Mouse (Mus musculus): ENCODE measurements around the gene Col25a1. TPM values are rescaled to one million over a fixed set of nuclear protein-coding genes. Genes with fewer than 3 reads are reported as not detected.

Gene Col25a1
- total RNA-seq, 2 experiments from 2014 or later, result 44.9 to 47.0 TPM

- TF ChIP-seq CTCF (IDR thresholded peaks at IDR 0.05), result no peak
- intact Hi-C loops (cut with DNase I), result no loop called here
- no peak overlapping the region for H3K27ac ChIP-seq
- no peak overlapping the region for H3K4me3 ChIP-seq
- DNase-seq (ENCODE audit: extremely low spot score in 1 of 2, low spot score in 2 of 2), result no peak
These were observed 241.8 kb downstream of the Col25a1 start for GRCm38 (mm10) chr3:130373145-130373544.

GRCm38 (mm10) chr3:130374620-130375341 is 243.5 kb downstream of the Col25a1 start:
- Histone ChIP-seq H3K27ac (no peak overlapping the region), H3K4me3 (no peak overlapping the region)
- intact Hi-C loops (cut with DNase I), result no loop called here
- no peak for DNase-seq (ENCODE audit: extremely low spot score in 1 of 2, low spot score in 2 of 2)
- TF ChIP-seq CTCF (IDR thresholded peaks at IDR 0.05), result no peak

GRCm38 (mm10) chr3:130377786-130378185 is 246.5 kb downstream of the Col25a1 start:
- no peak for DNase-seq (ENCODE audit: extremely low spot score in 1 of 2, low spot score in 2 of 2)
- TF ChIP-seq CTCF (IDR thresholded peaks at IDR 0.05), result no peak
- intact Hi-C loops (cut with DNase I), result no loop called here
- Histone ChIP-seq H3K27ac (no peak overlapping the region), H3K4me3 (no peak overlapping the region)

- no peak overlapping the region for H3K4me3 ChIP-seq
- intact Hi-C loops (cut with DNase I), result no loop called here
- no peak for TF ChIP-seq CTCF (IDR thresholded peaks at IDR 0.05)
- DNase-seq (ENCODE audit: extremely low spot score in 1 of 2, low spot score in 2 of 2), result no peak
- H3K27ac ChIP-seq, result no peak overlapping the region
These were observed 247.3 kb downstream of the Col25a1 start for GRCm38 (mm10) chr3:130378626-130379025.

- intact Hi-C loops (cut with DNase I), result no loop called here
- Histone ChIP-seq H3K4me3 (no peak overlapping the region), H3K27ac (no peak overlapping the region)
- TF ChIP-seq CTCF (IDR thresholded peaks at IDR 0.05), result no peak
- no peak for DNase-seq (ENCODE audit: extremely low spot score in 1 of 2, low spot score in 2 of 2)
These were observed 249.1 kb downstream of the Col25a1 start for GRCm38 (mm10) chr3:130380299-130380845.

- no peak overlapping the region for H3K4me3 ChIP-seq
- DNase-seq (ENCODE audit: extremely low spot score in 1 of 2, low spot score in 2 of 2), result no peak
These were observed 250.4 kb downstream of the Col25a1 start for GRCm38 (mm10) chr3:130381691-130382090.

GRCm38 (mm10) chr3:130385856-130386255 is 254.6 kb downstream of the Col25a1 start:
- no peak overlapping the region for H3K27ac ChIP-seq
- H3K4me3 ChIP-seq, result no peak overlapping the region
- DNase-seq (ENCODE audit: extremely low spot score in 1 of 2, low spot score in 2 of 2), result no peak
- no peak for TF ChIP-seq CTCF (IDR thresholded peaks at IDR 0.05)
- intact Hi-C loops (cut with DNase I), result no loop called here

More at GRCm38 (mm10) chr3:130381691-130382090, 250.4 kb downstream of the Col25a1 start:
- no peak overlapping the region for H3K27ac ChIP-seq
- intact Hi-C loops (cut with DNase I), result no loop called here
- TF ChIP-seq CTCF (IDR thresholded peaks at IDR 0.05), result no peak

GRCm38 (mm10) chr3:130387156-130387555 is 255.9 kb downstream of the Col25a1 start:
- Histone ChIP-seq H3K27ac (no peak overlapping the region), H3K4me3 (no peak overlapping the region)
- intact Hi-C loops (cut with DNase I), result no loop called here
- TF ChIP-seq CTCF (IDR thresholded peaks at IDR 0.05), result no peak
- no peak for DNase-seq (ENCODE audit: extremely low spot score in 1 of 2, low spot score in 2 of 2)

- Histone ChIP-seq H3K4me3 (no peak overlapping the region), H3K27ac (no peak overlapping the region)
- DNase-seq (ENCODE audit: extremely low spot score in 1 of 2, low spot score in 2 of 2), result no peak
- TF ChIP-seq CTCF (IDR thresholded peaks at IDR 0.05), result no peak
- intact Hi-C loops (cut with DNase I), result no loop called here
These were observed 258.1 kb downstream of the Col25a1 start for GRCm38 (mm10) chr3:130389261-130389975.

- DNase-seq (ENCODE audit: extremely low spot score in 1 of 2, low spot score in 2 of 2), result peak in 1 of 2 experiments; percentile 40
- Histone ChIP-seq H3K27ac (no peak overlapping the region), H3K4me3 (no peak overlapping the region)
- intact Hi-C loops (cut with DNase I), result loop anchor here (2.0 kb wide), 1 partner anchor 46 kb away; no protein-coding TSS in a partner anchor
- no peak for TF ChIP-seq CTCF (IDR thresholded peaks at IDR 0.05)
These were observed 265.3 kb downstream of the Col25a1 start for GRCm38 (mm10) chr3:130396636-130397035.

GRCm38 (mm10) chr3:130400716-130401559 is 269.6 kb downstream of the Col25a1 start:
- TF ChIP-seq CTCF (IDR thresholded peaks at IDR 0.05), result no peak
- DNase-seq (ENCODE audit: extremely low spot score in 1 of 2, low spot score in 2 of 2), result peak; percentile 48 to 79
- peak overlapping the region; percentile 37 for H3K27ac ChIP-seq
- intact Hi-C loops (cut with DNase I), result loop anchor here (2.0 to 5.0 kb wide), 3 partner anchors 32 to 214 kb away; no protein-coding TSS in a partner anchor
- H3K4me3 ChIP-seq, result peak overlapping the region; percentile 16
